Mouse (Mus musculus) regulatory T cell (primary cell): ENCODE measurements at regions not wholly inside any gene's neighbourhood (a gene's known extent, or its start where the extent isn't known, plus 50 kb on each side); places are given as distances from the start of the nearest gene placed in this dataset.
"Not testable (repeated sequence)": the region's sequence is repeated elsewhere in the genome, so short reads cannot be mapped to it uniquely, and the experiment has no call there.

Experiments
- in situ Hi-C: fragments of 300-600 bp; cut with MboI, MseI; formaldehyde crosslinking; loops from one replicate; pipeline ENCODE4 v1.15.1; 2025; ENCODE audit warnings: high pct_unique_total_duplicates

DNA sequence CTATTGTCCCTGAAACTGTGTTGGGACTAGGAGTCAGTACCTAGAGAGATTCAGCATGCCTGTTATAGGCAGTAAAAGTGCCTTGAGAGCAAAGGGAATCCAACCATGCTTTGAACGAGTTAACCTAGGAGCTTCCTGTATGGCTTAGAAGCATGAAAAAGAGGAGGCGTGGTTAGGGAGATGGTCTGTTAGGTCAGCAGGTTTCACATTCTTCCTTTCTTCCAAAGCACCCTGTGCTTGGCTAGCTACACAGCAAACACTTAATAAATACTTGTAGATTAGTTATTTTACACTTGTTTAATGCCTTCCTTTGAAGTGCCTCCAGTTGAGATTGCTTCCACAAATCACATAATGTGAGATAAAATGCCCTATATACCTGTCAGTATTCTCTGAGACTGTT is 284.9 kb upstream of the Adgra3 start:
- in situ Hi-C loops = no loop called here

DNA sequence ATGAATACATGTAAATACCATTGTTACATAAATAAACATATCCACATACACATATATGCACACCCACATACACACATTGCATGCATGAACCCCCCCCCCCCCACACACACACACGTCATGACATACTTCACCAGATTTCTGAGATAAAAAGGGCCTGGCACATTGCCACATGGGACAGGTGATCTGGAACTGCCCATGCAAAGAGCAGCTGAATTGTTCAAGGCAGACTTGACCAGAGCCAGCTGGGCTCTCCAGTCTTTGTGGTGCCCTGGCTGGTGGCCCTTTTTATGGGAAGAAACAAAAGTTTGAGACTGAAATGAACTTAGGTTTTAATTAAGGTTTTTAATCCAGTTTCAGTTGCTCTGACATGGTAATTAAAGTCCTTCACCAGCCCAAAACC is 250.7 kb upstream of the Adgra3 start:
- in situ Hi-C loops = no loop called here

GRCm38 (mm10) chr5:50303859-50304480 is 245.2 kb upstream of the Adgra3 start:
- in situ Hi-C loops = no loop called here

DNA sequence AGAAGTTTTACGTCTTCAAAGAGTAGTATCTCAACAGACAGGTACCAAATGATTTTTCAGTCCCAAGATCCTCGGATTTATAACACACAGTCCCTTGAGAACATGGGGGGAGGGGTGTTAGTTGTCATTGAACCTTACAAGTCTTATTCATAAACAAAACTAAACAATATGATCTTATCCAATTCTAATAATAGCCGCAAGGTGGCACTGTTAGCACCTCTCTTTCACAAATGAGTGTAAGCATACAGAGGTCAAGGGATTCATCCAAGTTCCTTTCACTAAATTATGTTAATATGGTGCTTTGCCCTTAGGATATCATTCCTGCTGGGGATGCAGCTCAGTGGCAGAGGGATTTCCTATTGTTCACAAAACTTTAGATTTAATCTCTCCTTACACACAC is 235.0 kb upstream of the Adgra3 start:
- in situ Hi-C loops = no loop called here

DNA sequence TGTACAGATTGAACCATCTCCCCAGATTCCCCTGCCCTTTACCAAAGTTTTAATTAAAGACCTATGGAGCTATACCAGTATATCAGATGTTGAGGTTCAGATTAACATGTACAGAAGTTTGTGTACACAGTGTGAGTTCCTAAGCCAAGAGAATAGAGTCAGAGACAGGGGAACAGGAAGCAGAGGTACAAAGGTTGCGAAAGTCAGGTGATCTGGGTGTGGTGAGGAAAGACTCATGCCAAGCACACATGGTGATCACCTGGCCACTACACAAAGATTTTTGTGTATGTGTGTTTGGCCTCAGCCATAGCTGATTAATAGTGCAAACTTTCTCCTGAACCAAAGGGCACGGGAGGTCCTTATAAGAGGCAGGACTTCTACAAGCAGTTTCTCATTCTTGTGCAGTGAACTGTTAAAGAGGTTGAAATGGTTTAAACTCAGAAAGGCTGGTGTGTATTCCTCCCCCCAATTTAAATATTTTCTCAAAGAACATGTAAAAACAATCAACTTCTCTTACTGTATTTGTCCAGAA is 232.1 kb upstream of the Adgra3 start:
- in situ Hi-C loops = no loop called here

DNA sequence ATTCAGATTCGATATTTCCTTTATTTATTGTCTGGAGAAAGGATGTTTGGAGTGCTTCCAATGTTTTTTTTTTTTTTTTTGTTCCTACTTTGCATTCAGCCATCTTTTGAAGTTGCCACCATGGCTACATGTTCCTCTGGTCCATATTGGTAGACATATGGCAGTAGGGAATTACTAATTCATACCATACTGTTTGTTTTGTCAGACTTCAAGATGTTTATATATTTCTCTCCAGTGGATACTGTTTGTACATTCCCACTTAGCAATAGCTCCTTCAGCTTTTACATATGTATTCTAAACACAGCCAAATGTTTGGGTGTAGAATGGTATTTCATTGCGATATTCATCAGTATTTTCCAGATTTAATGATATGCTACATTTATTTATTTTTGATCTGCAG is 201.6 kb upstream of the Adgra3 start:
- in situ Hi-C loops = no loop called here

GRCm38 (mm10) chr5:50258017-50258416 is 199.2 kb upstream of the Adgra3 start:
- in situ Hi-C loops = no loop called here

DNA sequence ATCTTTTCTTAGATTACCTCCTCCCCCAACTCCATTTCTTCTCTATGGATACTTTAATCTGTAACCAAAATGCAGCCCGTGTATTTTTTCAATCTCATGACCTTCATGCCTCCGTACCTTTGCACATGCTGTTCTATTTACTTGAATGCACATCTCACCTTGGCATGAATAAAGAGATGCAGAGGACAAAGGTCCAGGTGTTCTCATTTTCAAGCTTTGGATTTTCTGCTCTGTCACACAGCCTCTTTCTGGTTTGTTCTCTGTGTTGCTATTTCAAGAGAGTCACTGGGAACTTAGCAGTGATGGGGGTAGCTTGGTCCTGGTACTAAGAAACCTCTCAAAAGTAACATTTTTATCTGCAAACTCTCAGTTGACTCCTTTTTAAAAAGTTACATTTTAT is 175.3 kb upstream of the Adgra3 start:
- in situ Hi-C loops = no loop called here

DNA sequence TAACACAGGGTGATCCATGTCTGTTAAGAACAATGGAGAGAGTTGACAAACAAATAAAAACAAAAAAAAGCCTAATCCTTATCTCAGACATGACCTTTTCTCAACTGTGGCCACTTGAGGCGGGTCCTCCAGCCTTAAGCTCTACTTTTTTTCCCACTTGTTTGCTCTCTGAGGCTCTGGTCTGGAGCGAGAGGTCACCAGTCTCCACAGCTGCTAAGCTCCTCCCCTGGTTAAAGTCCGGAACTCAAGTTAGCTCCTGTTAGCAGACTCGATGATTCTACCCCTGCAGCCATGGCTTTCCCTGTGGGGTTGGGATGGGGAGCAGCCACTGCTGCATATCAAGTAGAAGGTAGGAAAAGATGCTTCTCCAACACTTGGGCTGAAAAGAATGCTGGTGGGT is 158.2 kb upstream of the Adgra3 start:
- in situ Hi-C loops = no loop called here

DNA sequence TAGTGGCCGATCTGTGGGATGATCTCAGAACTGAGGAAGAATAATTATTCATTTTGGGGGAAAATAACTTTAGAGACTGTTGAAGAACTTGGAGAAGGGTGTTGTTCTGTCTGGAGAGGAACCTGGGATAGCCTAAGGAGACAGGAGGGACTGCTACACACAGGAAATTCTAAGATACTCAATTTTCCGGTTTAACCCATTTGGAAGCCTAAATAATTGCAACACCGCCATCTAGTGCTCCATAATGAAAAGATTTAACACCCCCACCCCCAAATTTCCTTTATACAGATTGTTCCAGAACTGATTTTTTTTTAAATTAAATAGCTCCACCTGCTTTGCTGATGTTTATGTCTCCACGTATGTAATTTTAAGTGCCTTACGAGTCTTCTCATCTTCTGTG is 157.2 kb upstream of the Adgra3 start:
- in situ Hi-C loops = no loop called here

- in situ Hi-C loops = no loop called here
Observed at GRCm38 (mm10) chr5:50202307-50203010, 143.7 kb upstream of the Adgra3 start.

GRCm38 (mm10) chr5:50196423-50196822 is 137.6 kb upstream of the Adgra3 start:
- in situ Hi-C loops = no loop called here

GRCm38 (mm10) chr5:50195993-50196392 is 137.2 kb upstream of the Adgra3 start:
- in situ Hi-C loops = no loop called here

DNA sequence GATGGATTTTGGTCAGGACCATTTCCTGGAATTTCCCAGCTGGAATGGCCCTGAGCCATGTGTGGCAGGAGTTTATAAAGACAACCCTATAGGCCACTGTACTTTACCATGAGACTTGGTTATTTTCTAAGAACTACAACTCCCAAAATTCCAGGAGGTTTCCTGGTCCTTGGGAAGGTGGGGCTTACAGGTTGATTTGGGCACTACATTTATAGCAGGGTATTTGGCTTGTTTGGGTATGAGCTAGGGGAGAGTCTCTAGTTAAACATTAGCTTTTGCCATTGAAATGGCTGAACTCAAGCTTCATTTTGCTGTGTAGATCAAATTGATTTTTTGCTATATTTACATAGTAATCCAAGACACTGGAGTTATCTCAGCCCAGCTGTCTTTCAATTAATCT is 130.6 kb upstream of the Adgra3 start:
- in situ Hi-C loops = no loop called here

- in situ Hi-C loops = no loop called here
Observed at GRCm38 (mm10) chr5:50182721-50183120, 123.9 kb upstream of the Adgra3 start.

DNA sequence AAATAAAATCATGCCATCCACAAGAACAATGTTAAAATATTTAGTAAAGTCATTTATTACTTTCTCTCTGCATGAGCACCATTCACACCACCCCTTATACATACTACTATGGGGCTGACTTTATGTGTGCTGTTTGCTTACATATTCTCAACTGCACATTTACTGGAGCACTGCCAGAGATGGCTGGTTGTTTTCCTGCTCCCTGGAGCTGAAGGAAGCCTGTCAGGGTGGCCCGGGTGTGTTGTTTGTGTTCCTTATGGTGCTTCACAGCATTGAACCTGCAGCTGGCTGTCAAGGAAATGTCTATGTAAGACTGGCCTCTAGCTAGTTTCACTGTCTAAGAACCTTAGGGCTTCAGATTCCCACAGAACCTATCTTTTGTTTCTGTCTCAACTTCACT is 97.8 kb upstream of the Adgra3 start:
- in situ Hi-C loops = no loop called here

- in situ Hi-C loops = not testable (repeated sequence)
Observed at GRCm38 (mm10) chr5:50155170-50155860, 96.5 kb upstream of the Adgra3 start.

DNA sequence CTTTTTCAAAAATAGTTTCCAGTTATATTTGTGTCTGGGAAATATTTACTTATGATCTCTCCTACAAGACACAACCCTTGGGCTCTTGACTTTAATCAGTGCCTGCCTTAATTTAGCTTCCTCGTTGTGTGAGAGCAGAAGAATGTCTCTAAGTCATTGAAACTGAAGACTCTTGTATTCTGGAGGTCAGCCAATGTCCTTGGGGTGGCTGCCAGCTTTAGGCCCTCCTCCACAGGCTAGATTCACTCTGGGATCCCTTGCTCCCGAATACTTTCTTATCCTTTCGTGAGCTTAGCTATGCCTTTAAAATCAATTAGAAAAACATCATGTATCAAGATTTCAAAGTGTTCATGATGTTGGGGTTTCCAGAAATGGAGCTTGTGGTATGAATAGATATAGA is 88.1 kb upstream of the Adgra3 start:
- in situ Hi-C loops = no loop called here

GRCm38 (mm10) chr5:50145458-50146083 is 86.8 kb upstream of the Adgra3 start:
- in situ Hi-C loops = no loop called here

DNA sequence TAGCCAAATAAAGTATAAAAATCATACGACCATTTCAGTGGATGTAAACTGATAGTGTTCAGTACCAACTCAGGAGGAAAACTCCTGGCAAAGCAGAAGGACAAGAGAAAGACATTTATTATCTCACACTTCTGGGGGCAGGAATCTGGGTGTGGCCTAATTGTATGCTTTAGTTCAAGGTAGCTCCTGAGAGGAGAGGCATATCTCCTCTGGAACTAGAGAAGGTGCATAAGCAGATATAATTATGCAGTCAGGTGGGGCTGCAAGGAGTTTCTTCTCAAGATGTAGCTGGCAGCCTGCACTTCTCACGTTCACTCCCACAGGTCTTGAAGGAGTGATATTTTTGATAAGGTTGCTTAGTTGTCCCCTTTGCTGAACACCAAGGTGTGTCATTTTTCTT is 71.4 kb upstream of the Adgra3 start:
- in situ Hi-C loops = loop anchor here (10.0 kb wide), 1 partner anchor 1035 kb away; no protein-coding TSS in a partner anchor

DNA sequence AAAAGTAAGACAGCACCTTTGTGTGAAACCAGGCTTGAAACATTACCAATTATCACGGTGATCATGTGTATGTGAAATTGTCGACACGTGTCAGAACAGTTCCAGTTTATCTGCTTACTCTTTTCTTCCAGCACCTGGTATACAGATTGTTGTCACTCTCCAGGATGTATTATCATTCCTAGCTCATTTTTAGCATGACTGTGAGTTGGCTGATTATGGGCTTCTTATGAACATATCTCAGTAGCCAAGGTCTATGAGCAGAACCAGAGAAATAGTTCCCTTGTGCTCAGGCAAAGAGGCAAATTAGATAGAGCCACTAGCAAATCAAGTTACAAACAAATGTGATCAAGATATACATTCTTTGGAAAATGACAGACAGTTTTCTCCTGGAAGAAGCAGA is 70.2 kb upstream of the Adgra3 start:
- in situ Hi-C loops = no loop called here

- in situ Hi-C loops = no loop called here
Observed at GRCm38 (mm10) chr5:50126594-50126993, 67.8 kb upstream of the Adgra3 start.
